Mouse (Mus musculus) forebrain, postnatal 0 days (tissue): ENCODE measurements at regions not wholly inside any gene's neighbourhood (a gene's known extent, or its start where the extent isn't known, plus 50 kb on each side); places are given as distances from the start of the nearest gene placed in this dataset.
A peak's percentile ranks its signal among the peaks of the same experiment; 100 is the strongest.

Experiments used
- ATAC-seq: fragments of 200-750 bp; cut with Nextera tagmentation; 2 replicates; pipeline ENCODE4 v1.8.0; 2017; ENCODE audit warnings: mild to moderate bottlenecking, moderate library complexity
- DNase-seq: peaks from one replicate; pipeline ENCODE4 v3.0.0-alpha.2; 2015
- H3K27ac ChIP-seq: fragments of 300-500 bp; sonication (generic); 2 replicates; pipeline ENCODE4 v1.5.1; 2014; ENCODE audit warnings: low read depth, mild to moderate bottlenecking, antibody characterized with exemption, low read length, moderate library complexity, mixed read lengths
- H3K27me3 ChIP-seq: fragments of 300-500 bp; sonication (generic); 2 replicates; pipeline ENCODE4 v1.6.1; 2014; ENCODE audit warnings: mild to moderate bottlenecking, low read length, mixed read lengths; ENCODE audit not compliant: insufficient read depth
- H3K36me3 ChIP-seq: fragments of 300-500 bp; sonication (generic); 2 replicates; pipeline ENCODE4 v1.6.1; 2014; ENCODE audit warnings: mild to moderate bottlenecking, moderate library complexity; ENCODE audit not compliant: insufficient read depth
- H3K4me1 ChIP-seq: fragments of 300-500 bp; sonication (generic); 2 replicates; pipeline ENCODE4 v1.6.1; 2014; ENCODE audit warnings: antibody characterized with exemption; ENCODE audit not compliant: insufficient read depth
- H3K4me2 ChIP-seq: fragments of 300-500 bp; sonication (generic); 2 replicates; pipeline ENCODE4 v1.6.1; 2014; ENCODE audit warnings: low read depth, mild to moderate bottlenecking, moderate library complexity
- H3K4me3 ChIP-seq: fragments of 300-500 bp; sonication (generic); 2 replicates; pipeline ENCODE4 v1.5.1; 2014; ENCODE audit warnings: low read depth, low read length, mixed read lengths
- H3K9ac ChIP-seq: fragments of 300-500 bp; sonication (generic); 2 replicates; pipeline ENCODE4 v1.6.1; 2014; ENCODE audit warnings: mild to moderate bottlenecking
- H3K9me3 ChIP-seq: fragments of 300-500 bp; sonication (generic); 2 replicates; pipeline ENCODE4 v1.6.1; 2016; ENCODE audit warnings: low read length
- CTCF ChIP-seq: sonication (generic); IDR thresholded peaks from 2 replicates; pipeline ENCODE4 v1.5.1; 2016; ENCODE audit warnings: antibody characterized with exemption, control low read depth, low read depth
- WGBS: fragments of 180-500 bp; shearing (Covaris S2); extraction: QIAGEN DNeasy Blood & Tissue Kit; methylation state at CpG from one replicate; pipeline ENCODE4 v1.1.7; 2014; 5-methylcytosine and 5-hydroxymethylcytosine counted together
- microRNA-seq, 2 experiments: library from miRNA; unstranded; fragments of <30 nt; microRNA quantifications; one replicate each; pipeline ENCODE4; 2016

DNA sequence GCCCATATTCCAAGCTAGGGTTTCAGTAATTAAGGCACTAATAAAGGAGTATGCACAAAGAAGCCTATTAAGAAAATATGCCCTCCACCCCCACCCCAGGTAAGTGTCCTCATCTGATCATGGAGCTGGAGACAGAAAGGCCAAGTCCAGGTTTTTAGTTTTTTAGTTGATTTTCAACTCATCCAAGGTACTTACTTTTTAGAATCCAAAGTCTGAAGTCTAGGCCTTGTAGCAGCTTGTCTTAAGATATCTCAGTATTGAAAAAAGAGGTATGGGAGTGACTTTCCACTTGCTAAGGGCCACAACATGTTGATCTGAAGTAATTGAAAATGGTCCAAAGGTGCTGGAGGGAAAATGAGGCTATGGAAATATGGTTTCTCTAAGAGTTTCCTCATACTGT, 340.9 kb downstream of the Kif20b start:
- ATAC-seq (no peak), DNase-seq (no peak)
- Histone ChIP-seq H3K4me2 (no peak overlapping the region), H3K9ac (no peak overlapping the region), H3K27ac (no peak overlapping the region), H3K9me3 (no peaks in the 10 kb centered on the region), H3K27me3 (no peaks in the 10 kb centered on the region), H3K4me1 (no peaks in the 10 kb centered on the region), H3K36me3 (no peaks in the 10 kb centered on the region), H3K4me3 (no peak overlapping the region)
- TF ChIP-seq CTCF = no peak

- DNase-seq = no peak
- no peaks in the 10 kb centered on the region for H3K27me3 ChIP-seq
- WGBS = 34% methylated on average over 2 of the region's 2 CpGs
- no peak for ATAC-seq
- no peaks in the 10 kb centered on the region for H3K9me3 ChIP-seq
- H3K4me1 ChIP-seq = no peaks in the 10 kb centered on the region
- H3K4me2 ChIP-seq = no peak overlapping the region
- no peak for TF ChIP-seq CTCF
- H3K4me3 ChIP-seq = no peak overlapping the region
- H3K36me3 ChIP-seq = no peaks in the 10 kb centered on the region
- H3K27ac ChIP-seq = no peak overlapping the region
- H3K9ac ChIP-seq = no peak overlapping the region
Observed at GRCm38 (mm10) chr19:35278395-35278794, 356.2 kb downstream of the Kif20b start.

GRCm38 (mm10) chr19:35282775-35283447, 360.8 kb downstream of the Kif20b start:
- H3K4me3 ChIP-seq = no peak overlapping the region
- no peak overlapping the region for H3K4me2 ChIP-seq
- H3K9me3 ChIP-seq = no peaks in the 10 kb centered on the region
- H3K27ac ChIP-seq = no peak overlapping the region
- H3K9ac ChIP-seq = no peak overlapping the region
- no peaks in the 10 kb centered on the region for H3K36me3 ChIP-seq
- no peaks in the 10 kb centered on the region for H3K27me3 ChIP-seq
- TF ChIP-seq CTCF = no peak
- no peaks in the 10 kb centered on the region for H3K4me1 ChIP-seq
- ATAC-seq (no peak; the same call in 1 of the 2 replicates), DNase-seq (peak; percentile 1)
- WGBS = 37% methylated on average over 4 of the region's 4 CpGs

DNA sequence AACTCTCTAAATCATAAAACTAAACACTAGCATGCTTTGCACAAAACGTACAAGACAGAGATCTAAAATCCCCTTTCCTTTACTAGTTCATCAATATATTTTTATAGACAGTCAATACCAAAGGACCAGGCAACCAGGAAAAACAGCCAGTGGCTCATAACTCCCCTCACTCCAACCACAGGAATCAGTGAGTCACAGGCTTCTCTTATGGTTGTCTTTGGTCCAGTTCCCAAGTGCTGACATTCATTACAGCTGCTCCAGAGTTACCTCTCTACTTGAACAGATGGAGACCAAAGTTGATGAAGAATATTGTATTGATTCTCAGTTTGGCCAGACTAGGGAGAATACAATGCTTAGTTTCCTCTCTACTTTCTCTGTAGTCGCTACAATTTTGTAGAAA, 376.7 kb downstream of the Kif20b start:
- H3K4me3 ChIP-seq = no peak overlapping the region
- DNase-seq (no peak), ATAC-seq (no peak)
- H3K9me3 ChIP-seq = no peaks in the 10 kb centered on the region
- 86% methylated on average over 2 of the region's 2 CpGs for WGBS
- no peak for TF ChIP-seq CTCF
- H3K27me3 ChIP-seq = no peaks in the 10 kb centered on the region
- no peak overlapping the region for H3K27ac ChIP-seq
- no peaks in the 10 kb centered on the region for H3K4me1 ChIP-seq
- no peaks in the 10 kb centered on the region for H3K36me3 ChIP-seq
- H3K9ac ChIP-seq = no peak overlapping the region
- H3K4me2 ChIP-seq = no peak overlapping the region

DNA sequence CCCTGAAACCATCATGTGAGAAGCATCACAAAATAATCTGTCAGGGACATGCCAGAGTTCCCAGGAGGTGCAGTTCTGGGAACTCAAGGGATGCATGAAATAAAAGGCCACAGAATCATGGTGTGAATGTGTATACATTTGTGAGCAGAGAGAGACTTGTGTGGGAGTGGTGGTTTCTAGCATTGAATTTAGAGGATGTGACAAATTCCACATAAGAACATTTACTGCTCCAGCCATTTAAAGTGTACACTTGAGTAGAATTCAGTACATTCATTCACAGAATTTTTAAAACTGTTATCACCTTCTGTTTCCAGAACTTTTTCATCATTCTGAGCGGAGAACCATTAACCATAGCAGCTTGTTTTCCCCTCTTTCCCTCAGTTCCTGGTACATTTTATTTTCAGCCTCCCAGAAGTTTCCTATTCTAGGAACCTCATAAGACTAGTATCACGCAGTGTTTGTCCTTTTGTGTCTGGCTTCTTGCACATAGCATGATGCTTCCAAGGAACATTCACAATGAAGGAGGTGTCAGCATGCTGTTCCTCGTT, 380.6 kb downstream of the Kif20b start:
- no peak overlapping the region for H3K27ac ChIP-seq
- no peak overlapping the region for H3K9ac ChIP-seq
- H3K4me3 ChIP-seq = no peak overlapping the region
- ATAC-seq (no peak), DNase-seq (no peak)
- H3K27me3 ChIP-seq = no peaks in the 10 kb centered on the region
- no peak for TF ChIP-seq CTCF
- H3K4me2 ChIP-seq = no peak overlapping the region
- no peaks in the 10 kb centered on the region for H3K4me1 ChIP-seq
- H3K36me3 ChIP-seq = no peaks in the 10 kb centered on the region
- WGBS = 71% methylated on average over 3 of the region's 3 CpGs
- H3K9me3 ChIP-seq = no peaks in the 10 kb centered on the region

Small RNA genes lying in the stretch of these regions (microRNA-seq; reads per million reads assigned to microRNA genes)
- gene Gm23075 = 0 reads per million in 2 experiments
